Mouse (Mus musculus): ENCODE data around the gene A2m. TPM values are rescaled to one million over a fixed set of nuclear protein-coding genes. Genes with fewer than 3 reads are reported as not detected.

The A2m gene
- polyA plus RNA-seq, 1 experiment from 2014 or later, result 2.9 TPM

- no peaks in the 10 kb centered on the region for H3K9me3 ChIP-seq (ENCODE audit: control insufficient read depth, low read length)
- H3K4me3 ChIP-seq (ENCODE audit: low read depth, low read length), result no peak overlapping the region
- H3K27ac ChIP-seq (ENCODE audit: low read depth, low read length), result no peak overlapping the region
- ATAC-seq (ENCODE audit: low FRiP score), result no peak
- H3K9ac ChIP-seq (ENCODE audit: low read depth, low read length), result no peak overlapping the region
- WGBS, result 68% methylated on average over 11 of the region's 11 CpGs
- no peaks in the 10 kb centered on the region for H3K4me1 ChIP-seq (replicated peaks; ENCODE audit: control insufficient read depth, insufficient read depth, low read length)
- no peaks in the 10 kb centered on the region for H3K36me3 ChIP-seq (ENCODE audit: control insufficient read depth, insufficient read depth, low read length)
- DNase-seq (ENCODE audit: low spot score), result no peak
- no peaks in the 10 kb centered on the region for H3K27me3 ChIP-seq (ENCODE audit: control insufficient read depth, insufficient read depth, low read length)
- no peak overlapping the region for H3K4me2 ChIP-seq (replicated peaks; ENCODE audit: low read depth, low read length)
These were observed 13.3 kb downstream of the A2m start for GRCm38 (mm10) chr6:121648499-121648898.

Other genes starting within 250 kb of the A2m start
- 1.8 and 2.5 TPM in 2 replicates for gene Iqsec3, start 161.7 kb upstream of the A2m start, polyA plus RNA-seq (2014; fragmentation: Nextera tagmentation; extraction: Ambion mirVana)
- gene Gm7298, start 97.6 kb downstream of the A2m start, polyA plus RNA-seq (2014; fragmentation: Nextera tagmentation; extraction: Ambion mirVana), result not detected in 2 replicates
- gene Mug1, start 203.2 kb downstream of the A2m start, polyA plus RNA-seq (2014; fragmentation: Nextera tagmentation; extraction: Ambion mirVana), result 0.06 TPM in 1 of 2 replicates, not detected in the other